Mouse (Mus musculus) liver, postnatal 0 days (tissue): ENCODE measurements around the gene Ankrd7. TPM values are rescaled to one million over a fixed set of nuclear protein-coding genes. Genes with fewer than 3 reads are reported as not detected.
"Not testable (repeated sequence)": the region's sequence is repeated elsewhere in the genome, so short reads cannot be mapped to it uniquely, and the experiment has no call there.

Experiments
- ATAC-seq: fragments of 200-750 bp; cut with Nextera tagmentation; 2 replicates; pipeline ENCODE4 v1.8.0; 2017; ENCODE audit warnings: mild to moderate bottlenecking, moderate library complexity
- DNase-seq: peaks from one replicate; pipeline ENCODE4 v3.0.0-alpha.2; 2016
- H3K27ac ChIP-seq: fragments of 300-500 bp; sonication (generic); 2 replicates; pipeline ENCODE4 v1.5.1; 2014; ENCODE audit warnings: antibody characterized with exemption, moderate library complexity, mild to moderate bottlenecking, low read depth
- H3K27me3 ChIP-seq: fragments of 300-500 bp; sonication (generic); 2 replicates; pipeline ENCODE4 v1.6.1; 2014; ENCODE audit warnings: low read length, control low read depth, mixed read lengths; ENCODE audit not compliant: insufficient read depth
- H3K36me3 ChIP-seq: fragments of 300-500 bp; sonication (generic); replicated peaks from 2 replicates; pipeline ENCODE4 v1.6.1; 2014; ENCODE audit warnings: mild to moderate bottlenecking, control low read depth, low read length, moderate library complexity, mixed read lengths; ENCODE audit not compliant: insufficient read depth
- H3K4me1 ChIP-seq: fragments of 300-500 bp; sonication (generic); 2 replicates; pipeline ENCODE4 v1.6.1; 2014; ENCODE audit warnings: antibody characterized with exemption, mild to moderate bottlenecking, control low read depth; ENCODE audit not compliant: insufficient read depth
- H3K4me2 ChIP-seq: fragments of 300-500 bp; sonication (generic); 2 replicates; pipeline ENCODE4 v1.6.1; 2014; ENCODE audit warnings: low read depth, mild to moderate bottlenecking, low read length, moderate library complexity, mixed read lengths
- H3K4me3 ChIP-seq: fragments of 300-500 bp; sonication (generic); 2 replicates; pipeline ENCODE4 v1.5.1; 2014; ENCODE audit warnings: low read depth, low read length
- H3K9ac ChIP-seq: fragments of 300-500 bp; sonication (generic); replicated peaks from 2 replicates; pipeline ENCODE4 v1.6.1; 2014; ENCODE audit warnings: mild to moderate bottlenecking, moderate library complexity
- H3K9me3 ChIP-seq: fragments of 300-500 bp; sonication (generic); 2 replicates; pipeline ENCODE4 v1.6.1; 2016; ENCODE audit warnings: mild to moderate bottlenecking, control low read depth, low read length, mixed read lengths
- CTCF ChIP-seq: sonication (generic); IDR thresholded peaks from 2 replicates; pipeline ENCODE4 v1.5.1; 2016; ENCODE audit warnings: antibody characterized with exemption, low read depth
- EP300 ChIP-seq: IDR thresholded peaks from 2 replicates; pipeline ENCODE4 v1.6.1; 2016; ENCODE audit warnings: antibody characterized with exemption, low read depth, mild to moderate bottlenecking
- WGBS: fragments of 180-500 bp; shearing (Covaris S2); extraction: QIAGEN DNeasy Blood & Tissue Kit; methylation state at CpG from one replicate; pipeline ENCODE4 v1.1.7; 2014; ENCODE audit not compliant: insufficient replicate concordance; 5-methylcytosine and 5-hydroxymethylcytosine counted together
- polyA plus RNA-seq: library from polyadenylated mRNA; unstranded; fragments of >200 nt; fragmentation: Nextera tagmentation; extraction: Ambion mirVana; gene quantifications from 2 replicates; pipeline ENCODE4 v1.2.1, GENCODE M21; 2015

Gene Ankrd7
- polyA plus RNA-seq = not detected in 2 replicates

GRCm38 (mm10) chr6:18866018-18866417 lies at the start of gene Ankrd7:
Ankrd7 (plus strand) TSS chr6:18866318.
- no peak within 1 kb of the TSS for H3K9ac ChIP-seq
- no peak within 1 kb of the TSS for H3K4me2 ChIP-seq
- H3K9me3 ChIP-seq = no peaks in the 10 kb centered on the region
- no peaks in the 10 kb centered on the region for H3K27me3 ChIP-seq
- ATAC-seq (no peak), DNase-seq (no peak)
- H3K36me3 ChIP-seq = no peaks in the 10 kb centered on the region
- no peaks in the 10 kb centered on the region for H3K4me1 ChIP-seq
- TF ChIP-seq CTCF (no peak), EP300 (no peak)
- no peak within 1 kb of the TSS for H3K27ac ChIP-seq
- WGBS = 83% methylated on average over 8 of the region's 8 CpGs
- no peak within 1 kb of the TSS for H3K4me3 ChIP-seq

- Histone ChIP-seq H3K27me3 (no peaks in the 10 kb centered on the region), H3K9ac (no peak overlapping the region), H3K27ac (no peak overlapping the region), H3K4me3 (no peak overlapping the region), H3K4me1 (no peaks in the 10 kb centered on the region), H3K4me2 (no peak overlapping the region), H3K36me3 (no peaks in the 10 kb centered on the region), H3K9me3 (no peaks in the 10 kb centered on the region)
- 16% methylated on average over 4 of the region's 4 CpGs for WGBS
- TF ChIP-seq CTCF = peak; percentile 70
- no peak for TF ChIP-seq EP300
- peak; percentile 20 for DNase-seq
- no peak for ATAC-seq
These were observed 46.8 kb upstream of the Ankrd7 start for GRCm38 (mm10) chr6:18819343-18819742.

GRCm38 (mm10) chr6:18820246-18820645 lies 45.9 kb upstream of the Ankrd7 start:
- H3K4me3 ChIP-seq = no peak overlapping the region
- no peaks in the 10 kb centered on the region for H3K9me3 ChIP-seq
- no peak overlapping the region for H3K4me2 ChIP-seq
- WGBS = 63% methylated on average over 4 of the region's 4 CpGs
- no peak for TF ChIP-seq CTCF
- TF ChIP-seq EP300 = no peak
- DNase-seq (no peak), ATAC-seq (no peak)
- no peaks in the 10 kb centered on the region for H3K36me3 ChIP-seq
- H3K4me1 ChIP-seq = no peaks in the 10 kb centered on the region
- H3K9ac ChIP-seq = no peak overlapping the region
- H3K27ac ChIP-seq = no peak overlapping the region
- H3K27me3 ChIP-seq = no peaks in the 10 kb centered on the region

GRCm38 (mm10) chr6:18822812-18823211 lies 43.3 kb upstream of the Ankrd7 start:
- DNase-seq = no peak
- TF ChIP-seq EP300 (no peak), CTCF (no peak)
- H3K9ac ChIP-seq = no peak overlapping the region
- H3K4me3 ChIP-seq = no peak overlapping the region
- H3K27ac ChIP-seq = no peak overlapping the region
- no peaks in the 10 kb centered on the region for H3K36me3 ChIP-seq
- no peaks in the 10 kb centered on the region for H3K27me3 ChIP-seq
- no peaks in the 10 kb centered on the region for H3K4me1 ChIP-seq
- H3K4me2 ChIP-seq = no peak overlapping the region
- no peak for ATAC-seq
- H3K9me3 ChIP-seq = no peaks in the 10 kb centered on the region
- WGBS = 62% methylated on average over 1 of the region's 1 CpGs

GRCm38 (mm10) chr6:18832958-18833357 lies 33.2 kb upstream of the Ankrd7 start:
- 55% methylated on average over 1 of the region's 1 CpGs for WGBS
- Histone ChIP-seq H3K4me3 (no peak overlapping the region), H3K9me3 (no peaks in the 10 kb centered on the region), H3K4me1 (no peaks in the 10 kb centered on the region), H3K27ac (no peak overlapping the region), H3K4me2 (no peak overlapping the region), H3K27me3 (no peaks in the 10 kb centered on the region), H3K9ac (no peak overlapping the region), H3K36me3 (no peaks in the 10 kb centered on the region)
- DNase-seq (no peak), ATAC-seq (no peak)
- no peak for TF ChIP-seq EP300
- no peak for TF ChIP-seq CTCF

- H3K4me3 ChIP-seq, H3K4me2 ChIP-seq, ATAC-seq, H3K4me1 ChIP-seq, H3K9me3 ChIP-seq, H3K27me3 ChIP-seq, H3K9ac ChIP-seq, H3K27ac ChIP-seq, H3K36me3 ChIP-seq, DNase-seq: not testable (repeated sequence)
- 60% methylated on average over 2 of the region's 11 CpGs for WGBS
These were observed 21.6 kb upstream of the Ankrd7 start for GRCm38 (mm10) chr6:18844529-18844928.

GRCm38 (mm10) chr6:18845571-18845970 lies 20.5 kb upstream of the Ankrd7 start:
- not testable (repeated sequence) for H3K9ac ChIP-seq, H3K9me3 ChIP-seq, H3K27me3 ChIP-seq, ATAC-seq, DNase-seq, H3K36me3 ChIP-seq, H3K4me3 ChIP-seq, H3K4me2 ChIP-seq
- peak overlapping the region; percentile 16; the same call in 1 of the 2 replicates for H3K27ac ChIP-seq
- peaks cover 11% of the 10 kb centered on the region for H3K4me1 ChIP-seq
- 9% methylated on average over 5 of the region's 7 CpGs for WGBS
